Mouse (Mus musculus): ENCODE data around the gene Tmem219. TPM values are rescaled to one million over a fixed set of nuclear protein-coding genes. Genes with fewer than 3 reads are reported as not detected.

Tmem219 gene
- polyA plus RNA-seq, 1 experiment from 2014 or later = 27.0 TPM

GRCm38 (mm10) chr7:126949793-126950646 lies 27.3 kb upstream of the Tmem219 start, which contains the start of gene Sez6l2:
Sez6l2 (plus strand) TSS chr7:126950563.
- Histone ChIP-seq H3K36me3 (peaks cover 3% of the 10 kb centered on the region), H3K27me3 (peaks cover 47% of the 10 kb centered on the region), H3K4me3 (peak within 1 kb of the TSS; percentile 51), H3K27ac (no peak within 1 kb of the TSS), H3K4me2 (replicated peaks) (peak within 1 kb of the TSS; percentile 100), H3K9ac (peak within 1 kb of the TSS; percentile 26), H3K9me3 (no peaks in the 10 kb centered on the region), H3K4me1 (peaks cover 26% of the 10 kb centered on the region)
- peak; percentile 88 for ATAC-seq (ENCODE audit: low FRiP score, low read depth)
- under 1% methylated on average over 42 of the region's 42 CpGs for WGBS

GRCm38 (mm10) chr7:126949403-126949792 lies 26.7 kb upstream of the Tmem219 start, which contains the start of gene Asphd1:
Asphd1 (minus strand) TSS chr7:126949582.
- peaks cover 47% of the 10 kb centered on the region for H3K27me3 ChIP-seq
- under 1% methylated on average over 21 of the region's 21 CpGs for WGBS
- H3K9ac ChIP-seq = peak within 1 kb of the TSS; percentile 26

DNA sequence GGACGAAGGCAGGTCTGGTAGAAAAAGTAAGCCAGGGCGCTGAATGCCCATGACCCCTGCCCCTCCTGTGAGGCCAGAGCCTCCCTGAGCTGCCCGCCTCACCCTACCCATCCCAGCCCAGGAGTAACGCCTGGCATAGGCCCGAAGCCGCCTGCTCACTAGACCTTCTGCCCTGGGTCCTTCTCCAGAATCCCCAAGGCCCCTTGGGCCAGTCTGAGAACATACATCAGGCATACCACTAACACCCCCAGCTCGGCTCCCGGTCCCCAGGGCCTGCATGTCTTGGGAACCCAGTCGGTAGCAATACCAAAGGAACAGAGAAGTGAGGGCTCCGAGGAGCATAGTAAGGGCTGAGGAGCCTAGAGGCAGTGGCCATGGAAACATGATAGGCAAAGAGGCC lies 25.9 kb upstream of the Tmem219 start:
- H3K36me3 ChIP-seq = peaks cover 13% of the 10 kb centered on the region
- no peaks in the 10 kb centered on the region for H3K9me3 ChIP-seq
- no peak for ATAC-seq (ENCODE audit: low FRiP score, low read depth)
- WGBS = 76% methylated on average over 10 of the region's 10 CpGs
- H3K9ac ChIP-seq = no peak overlapping the region
- no peak overlapping the region for H3K4me3 ChIP-seq
- peak overlapping the region; percentile 100; the same call in 1 of the 2 replicates for H3K4me2 ChIP-seq (replicated peaks)
- H3K4me1 ChIP-seq = peaks cover 26% of the 10 kb centered on the region
- no peak overlapping the region for H3K27ac ChIP-seq
- peaks cover 44% of the 10 kb centered on the region for H3K27me3 ChIP-seq

More at GRCm38 (mm10) chr7:126949403-126949792, 26.7 kb upstream of the Tmem219 start, which contains the start of gene Asphd1:
- peak within 1 kb of the TSS; percentile 51 for H3K4me3 ChIP-seq
- H3K4me1 ChIP-seq = peaks cover 26% of the 10 kb centered on the region
- no peaks in the 10 kb centered on the region for H3K9me3 ChIP-seq
- H3K36me3 ChIP-seq = peaks cover 9% of the 10 kb centered on the region
- ATAC-seq (ENCODE audit: low FRiP score, low read depth) = peak; percentile 59
- H3K27ac ChIP-seq = no peak within 1 kb of the TSS
- H3K4me2 ChIP-seq (replicated peaks) = peak within 1 kb of the TSS; percentile 100

DNA sequence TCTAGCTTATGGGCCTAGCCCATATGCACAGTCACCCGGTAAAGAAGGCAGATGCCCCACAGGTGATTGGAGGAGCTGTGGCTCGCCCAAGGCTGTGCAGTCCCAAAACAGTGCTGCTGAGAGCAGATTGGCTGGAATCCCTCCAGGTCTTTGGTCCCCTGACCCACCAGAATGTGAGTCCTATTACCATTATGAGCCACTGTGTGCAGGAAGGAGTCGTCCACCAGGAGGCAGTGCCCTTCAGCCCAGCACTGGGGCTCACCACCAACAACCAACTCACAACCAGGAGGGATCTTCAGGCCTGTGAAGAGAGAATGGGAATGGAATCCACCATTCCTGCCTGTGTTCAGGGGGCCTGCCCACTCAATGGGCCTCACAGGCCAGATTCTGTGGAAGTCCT lies 23.8 kb upstream of the Tmem219 start:
- Histone ChIP-seq H3K9ac (no peak overlapping the region), H3K36me3 (peaks cover 23% of the 10 kb centered on the region), H3K4me3 (no peak overlapping the region), H3K9me3 (no peaks in the 10 kb centered on the region), H3K4me1 (peaks cover 15% of the 10 kb centered on the region), H3K27ac (no peak overlapping the region), H3K4me2 (replicated peaks) (no peak overlapping the region), H3K27me3 (peaks cover 24% of the 10 kb centered on the region)
- WGBS = 46% methylated on average over 3 of the region's 3 CpGs
- ATAC-seq (ENCODE audit: low FRiP score, low read depth) = no peak

- H3K4me1 ChIP-seq = no peaks in the 10 kb centered on the region
- no peaks in the 10 kb centered on the region for H3K27me3 ChIP-seq
- 81% methylated on average over 5 of the region's 5 CpGs for WGBS
- no peak for ATAC-seq (ENCODE audit: low FRiP score, low read depth)
- H3K9me3 ChIP-seq = no peaks in the 10 kb centered on the region
- H3K27ac ChIP-seq = no peak overlapping the region
- no peak overlapping the region for H3K4me3 ChIP-seq
- H3K36me3 ChIP-seq = peaks cover 38% of the 10 kb centered on the region
- no peak overlapping the region for H3K4me2 ChIP-seq (replicated peaks)
- H3K9ac ChIP-seq = no peak overlapping the region
Measured at GRCm38 (mm10) chr7:126941801-126942200, 19.1 kb upstream of the Tmem219 start.

DNA sequence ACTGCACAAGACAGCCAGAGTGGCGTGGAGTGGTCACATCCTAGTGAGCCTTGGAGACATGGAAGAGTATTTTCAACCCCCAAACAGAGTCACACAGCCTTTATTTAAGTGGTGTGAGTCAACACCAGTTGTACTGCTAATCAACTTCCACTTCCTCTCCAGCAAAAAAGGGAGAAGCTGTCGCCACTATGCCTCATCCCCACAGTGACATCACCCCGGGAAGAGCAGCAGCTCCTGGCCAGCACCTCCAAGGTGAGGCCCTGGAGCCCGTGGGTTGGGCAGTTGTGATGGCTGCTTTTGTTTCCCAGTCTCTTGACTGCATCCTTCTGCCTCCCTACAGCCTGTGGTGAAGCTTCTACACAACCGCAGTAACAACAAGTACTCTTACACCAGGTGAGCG lies 18.5 kb upstream of the Tmem219 start:
- 46% methylated on average over 6 of the region's 6 CpGs for WGBS
- no peaks in the 10 kb centered on the region for H3K27me3 ChIP-seq
- H3K9me3 ChIP-seq = no peaks in the 10 kb centered on the region
- H3K4me2 ChIP-seq (replicated peaks) = no peak overlapping the region
- H3K27ac ChIP-seq = no peak overlapping the region
- ATAC-seq (ENCODE audit: low FRiP score, low read depth) = no peak
- H3K4me1 ChIP-seq = no peaks in the 10 kb centered on the region
- no peak overlapping the region; the same call in 1 of the 2 replicates for H3K9ac ChIP-seq
- peaks cover 45% of the 10 kb centered on the region for H3K36me3 ChIP-seq
- no peak overlapping the region for H3K4me3 ChIP-seq

GRCm38 (mm10) chr7:126932652-126933051 lies 9.9 kb upstream of the Tmem219 start:
- H3K4me1 ChIP-seq = peaks cover 12% of the 10 kb centered on the region
- 89% methylated on average over 2 of the region's 2 CpGs for WGBS
- no peak overlapping the region for H3K27ac ChIP-seq
- no peaks in the 10 kb centered on the region for H3K27me3 ChIP-seq
- no peak overlapping the region for H3K9ac ChIP-seq
- no peak for ATAC-seq (ENCODE audit: low FRiP score, low read depth)
- H3K36me3 ChIP-seq = peaks cover 50% of the 10 kb centered on the region
- no peak overlapping the region for H3K4me3 ChIP-seq
- H3K9me3 ChIP-seq = no peaks in the 10 kb centered on the region
- H3K4me2 ChIP-seq (replicated peaks) = no peak overlapping the region

DNA sequence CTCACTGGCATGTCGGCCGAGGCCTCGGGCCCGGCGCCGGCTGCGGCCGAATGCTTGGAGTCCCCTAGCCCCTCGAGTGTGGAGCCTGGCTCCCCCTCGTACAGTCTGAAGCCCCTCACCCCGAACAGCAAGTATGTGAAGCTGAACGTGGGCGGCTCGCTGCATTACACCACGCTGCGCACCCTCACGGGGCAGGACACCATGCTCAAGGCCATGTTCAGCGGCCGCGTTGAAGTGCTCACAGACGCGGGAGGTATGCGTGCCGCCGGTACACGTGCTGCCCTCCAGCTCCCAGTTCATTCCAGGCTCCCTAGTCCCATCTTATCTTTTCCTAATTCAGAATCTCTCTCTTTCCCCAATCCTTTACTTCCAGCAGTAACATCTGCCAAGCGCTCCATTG lies 6.3 kb upstream of the Tmem219 start:
- H3K9ac ChIP-seq = peak overlapping the region; percentile 90
- H3K4me3 ChIP-seq = peak overlapping the region; percentile 80
- H3K27ac ChIP-seq = peak overlapping the region; percentile 79
- under 1% methylated on average over 27 of the region's 27 CpGs for WGBS
- H3K4me2 ChIP-seq (replicated peaks) = peak overlapping the region; percentile 91
- ATAC-seq (ENCODE audit: low FRiP score, low read depth) = peak; percentile 78
- peaks cover 12% of the 10 kb centered on the region for H3K4me1 ChIP-seq
- H3K36me3 ChIP-seq = peaks cover 26% of the 10 kb centered on the region
- no peaks in the 10 kb centered on the region for H3K27me3 ChIP-seq
- H3K9me3 ChIP-seq = no peaks in the 10 kb centered on the region

DNA sequence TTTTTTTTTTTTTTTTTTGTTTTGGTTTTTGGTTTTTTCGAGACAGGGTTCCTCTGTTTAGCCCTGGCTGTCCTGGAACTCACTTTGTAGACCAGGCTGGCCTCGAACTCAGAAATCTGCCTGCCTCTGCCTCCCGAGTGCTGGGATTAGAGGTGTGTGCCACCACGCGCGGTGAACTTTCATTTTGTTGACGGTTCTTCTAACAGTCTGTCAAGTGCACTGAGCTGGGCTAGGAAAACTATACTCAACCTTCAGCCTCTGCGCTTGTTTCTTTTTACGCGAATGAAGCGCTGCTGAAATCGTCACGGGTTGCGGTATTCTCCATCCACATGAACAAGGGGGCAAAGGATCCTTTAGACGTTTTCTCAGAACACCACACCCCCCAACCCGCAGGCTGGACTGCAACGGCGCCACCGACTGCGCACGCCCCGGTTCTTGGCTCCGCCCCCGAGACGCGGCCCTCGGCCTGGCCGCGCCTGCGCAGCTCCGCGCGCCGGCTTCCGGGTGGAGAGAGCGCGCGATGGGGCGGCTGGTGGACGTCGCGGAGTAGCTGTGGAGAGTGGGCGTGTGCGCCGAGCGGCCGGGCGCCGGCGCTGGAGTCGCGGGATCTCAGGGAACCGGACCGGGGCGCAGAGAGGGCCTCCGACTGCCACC lies 5.8 kb upstream of the Tmem219 start, which contains the start of gene Kctd13:
Gene Kctd13, plus strand, starts transcription at position 496 of the 654 bp plus-strand sequence.
- H3K4me3 ChIP-seq = peak within 1 kb of the TSS; percentile 80
- 4% methylated on average over 56 of the region's 56 CpGs for WGBS
- H3K4me1 ChIP-seq = peaks cover 12% of the 10 kb centered on the region
- H3K27ac ChIP-seq = peak within 1 kb of the TSS; percentile 79
- ATAC-seq (ENCODE audit: low FRiP score, low read depth) = peak; percentile 97
- no peaks in the 10 kb centered on the region for H3K9me3 ChIP-seq
- H3K4me2 ChIP-seq (replicated peaks) = peak within 1 kb of the TSS; percentile 91
- peaks cover 23% of the 10 kb centered on the region for H3K36me3 ChIP-seq
- H3K9ac ChIP-seq = peak within 1 kb of the TSS; percentile 90
- H3K27me3 ChIP-seq = no peaks in the 10 kb centered on the region

- Histone ChIP-seq H3K4me2 (replicated peaks) (no peak overlapping the region), H3K4me1 (peaks cover 17% of the 10 kb centered on the region), H3K4me3 (no peak overlapping the region), H3K27me3 (no peaks in the 10 kb centered on the region), H3K27ac (no peak overlapping the region), H3K9me3 (no peaks in the 10 kb centered on the region), H3K9ac (no peak overlapping the region), H3K36me3 (peaks cover 8% of the 10 kb centered on the region)
- no peak for ATAC-seq (ENCODE audit: low FRiP score, low read depth)
- WGBS = 19% methylated on average over 3 of the region's 3 CpGs
Measured at GRCm38 (mm10) chr7:126926299-126926698, 3.6 kb upstream of the Tmem219 start.

- Histone ChIP-seq H3K36me3 (no peaks in the 10 kb centered on the region), H3K4me2 (replicated peaks) (no peak overlapping the region), H3K27ac (no peak overlapping the region), H3K9ac (no peak overlapping the region), H3K27me3 (no peaks in the 10 kb centered on the region), H3K9me3 (no peaks in the 10 kb centered on the region), H3K4me3 (no peak overlapping the region), H3K4me1 (peaks cover 5% of the 10 kb centered on the region; the same call in 1 of the 2 replicates)
- no peak for ATAC-seq (ENCODE audit: low FRiP score, low read depth)
- 78% methylated on average over 5 of the region's 5 CpGs for WGBS
Measured at GRCm38 (mm10) chr7:126923999-126924398, 1.3 kb upstream of the Tmem219 start.

DNA sequence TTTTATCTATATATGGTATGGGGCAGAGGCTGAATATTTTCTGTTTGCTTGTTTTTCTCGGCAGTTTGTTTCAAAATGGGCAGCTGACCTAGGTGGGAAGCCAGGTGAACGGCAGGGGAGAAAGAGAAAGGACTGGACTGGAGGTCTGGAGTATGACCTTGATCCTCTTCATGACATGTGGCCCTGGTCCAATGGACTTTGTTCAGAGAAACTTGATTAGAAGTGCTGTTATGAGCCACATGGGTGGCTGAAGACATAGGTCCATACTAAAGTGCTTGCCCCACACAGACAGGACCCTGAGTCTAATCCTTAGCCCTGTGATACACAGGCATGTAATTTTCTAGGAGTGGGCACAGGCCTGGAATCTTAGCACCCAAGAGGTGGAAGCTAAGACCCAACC lies 1.2 kb downstream of the Tmem219 start:
- WGBS = 77% methylated on average over 2 of the region's 2 CpGs
- ATAC-seq (ENCODE audit: low FRiP score, low read depth) = no peak
- no peaks in the 10 kb centered on the region for H3K27me3 ChIP-seq
- H3K4me3 ChIP-seq = no peak overlapping the region
- no peak overlapping the region for H3K27ac ChIP-seq
- H3K4me2 ChIP-seq (replicated peaks) = no peak overlapping the region
- H3K36me3 ChIP-seq = no peaks in the 10 kb centered on the region
- H3K9me3 ChIP-seq = no peaks in the 10 kb centered on the region
- H3K9ac ChIP-seq = no peak overlapping the region
- peaks cover 5% of the 10 kb centered on the region; the same call in 1 of the 2 replicates for H3K4me1 ChIP-seq

Data from limb, embryonic 13.5 days (tissue).